Mouse (Mus musculus) right cerebral cortex, postnatal 4 days (tissue): ENCODE results near the gene Podxl.

Experiments
- DNase-seq: peaks from one replicate; pipeline ENCODE4 v3.0.0-alpha.2; 2022

Gene Podxl

GRCm38 (mm10) chr6:31522478-31522877, 41.3 kb downstream of the Podxl start:
- no peak for DNase-seq

- no peak for DNase-seq
Measured at GRCm38 (mm10) chr6:31521491-31522355, 42.1 kb downstream of the Podxl start.

GRCm38 (mm10) chr6:31520486-31521215, 43.1 kb downstream of the Podxl start:
- DNase-seq = no peak

- DNase-seq = peak; percentile 37
Measured at GRCm38 (mm10) chr6:31519001-31519471, 44.7 kb downstream of the Podxl start.

- DNase-seq = no peak
Measured at GRCm38 (mm10) chr6:31518338-31518698, 45.5 kb downstream of the Podxl start.

- DNase-seq = no peak
Measured at GRCm38 (mm10) chr6:31517681-31518337, 46.0 kb downstream of the Podxl start.

GRCm38 (mm10) chr6:31513726-31514125, 50.1 kb downstream of the Podxl start:
- DNase-seq = no peak

- no peak for DNase-seq
Measured at GRCm38 (mm10) chr6:31502614-31503013, 61.2 kb downstream of the Podxl start.

- DNase-seq = no peak
Measured at GRCm38 (mm10) chr6:31500691-31501090, 63.1 kb downstream of the Podxl start.

GRCm38 (mm10) chr6:31500260-31500659, 63.5 kb downstream of the Podxl start:
- DNase-seq = no peak

- no peak for DNase-seq
Measured at GRCm38 (mm10) chr6:31499836-31500235, 63.9 kb downstream of the Podxl start.

- no peak for DNase-seq
Measured at GRCm38 (mm10) chr6:31496227-31496626, 67.6 kb downstream of the Podxl start.

GRCm38 (mm10) chr6:31495122-31495731, 68.6 kb downstream of the Podxl start:
- no peak for DNase-seq

GRCm38 (mm10) chr6:31489950-31490349, 73.8 kb downstream of the Podxl start:
- no peak for DNase-seq

GRCm38 (mm10) chr6:31486601-31487000, 77.2 kb downstream of the Podxl start:
- no peak for DNase-seq

GRCm38 (mm10) chr6:31480008-31480407, 83.8 kb downstream of the Podxl start:
- DNase-seq = no peak

- no peak for DNase-seq
Measured at GRCm38 (mm10) chr6:31478221-31478620, 85.6 kb downstream of the Podxl start.
